Mouse (Mus musculus) MEL (cell line): ENCODE data around the gene Tex2.

Experiments
- CTCF ChIP-seq, 3 experiments: IDR thresholded peaks in 2 of 3; conservative IDR thresholded peaks in 1 of 3; 2 replicates each; pipeline ENCODE4 v1.5.1; 2011 to 2012; ENCODE audit warnings: low read length in 3 of 3, low read depth in 2 of 3, mild to moderate bottlenecking in 2 of 3, improper control_type of control experiment in 1 of 3, inconsistent platforms in 1 of 3, mixed read lengths in 1 of 3, moderate library complexity in 1 of 3; ENCODE audit not compliant: control insufficient read depth in 1 of 3, insufficient read depth in 1 of 3, poor library complexity in 1 of 3, severe bottlenecking in 1 of 3
- E2F4 ChIP-seq: IDR thresholded peaks from 2 replicates; pipeline ENCODE4 v1.6.1; 2011; ENCODE audit warnings: low read depth, low read length, improper control_type of control experiment, borderline replicate concordance
- GABPA ChIP-seq: IDR thresholded peaks from 2 replicates; pipeline ENCODE4 v1.6.1; 2012; ENCODE audit warnings: low read depth, mild to moderate bottlenecking, inconsistent platforms, low read length, improper control_type of control experiment, moderate library complexity
- MAX ChIP-seq: IDR thresholded peaks from 2 replicates; pipeline ENCODE4 v1.6.1; 2011; ENCODE audit warnings: low read length, improper control_type of control experiment
- MAZ ChIP-seq: IDR thresholded peaks from 2 replicates; pipeline ENCODE4 v1.6.1; 2012; ENCODE audit warnings: low read depth, mild to moderate bottlenecking, inconsistent platforms, low read length, improper control_type of control experiment
- MEF2A ChIP-seq: IDR thresholded peaks from 2 replicates; pipeline ENCODE4 v1.6.1; 2014; ENCODE audit warnings: low read depth, mild to moderate bottlenecking, inconsistent platforms, low read length, improper control_type of control experiment; ENCODE audit not compliant: poor library complexity, insufficient replicate concordance, severe bottlenecking; ENCODE audit errors: extremely low read depth
- UBTF ChIP-seq: IDR thresholded peaks from 2 replicates; pipeline ENCODE4 v1.6.1; 2012; ENCODE audit warnings: low read depth, mild to moderate bottlenecking, inconsistent platforms, low read length, improper control_type of control experiment, moderate library complexity, borderline replicate concordance; ENCODE audit not compliant: insufficient read depth
- USF1 ChIP-seq: IDR thresholded peaks from 2 replicates; pipeline ENCODE4 v1.6.1; 2014; ENCODE audit warnings: low read depth, mild to moderate bottlenecking, inconsistent platforms, low read length, improper control_type of control experiment, moderate library complexity

DNA sequence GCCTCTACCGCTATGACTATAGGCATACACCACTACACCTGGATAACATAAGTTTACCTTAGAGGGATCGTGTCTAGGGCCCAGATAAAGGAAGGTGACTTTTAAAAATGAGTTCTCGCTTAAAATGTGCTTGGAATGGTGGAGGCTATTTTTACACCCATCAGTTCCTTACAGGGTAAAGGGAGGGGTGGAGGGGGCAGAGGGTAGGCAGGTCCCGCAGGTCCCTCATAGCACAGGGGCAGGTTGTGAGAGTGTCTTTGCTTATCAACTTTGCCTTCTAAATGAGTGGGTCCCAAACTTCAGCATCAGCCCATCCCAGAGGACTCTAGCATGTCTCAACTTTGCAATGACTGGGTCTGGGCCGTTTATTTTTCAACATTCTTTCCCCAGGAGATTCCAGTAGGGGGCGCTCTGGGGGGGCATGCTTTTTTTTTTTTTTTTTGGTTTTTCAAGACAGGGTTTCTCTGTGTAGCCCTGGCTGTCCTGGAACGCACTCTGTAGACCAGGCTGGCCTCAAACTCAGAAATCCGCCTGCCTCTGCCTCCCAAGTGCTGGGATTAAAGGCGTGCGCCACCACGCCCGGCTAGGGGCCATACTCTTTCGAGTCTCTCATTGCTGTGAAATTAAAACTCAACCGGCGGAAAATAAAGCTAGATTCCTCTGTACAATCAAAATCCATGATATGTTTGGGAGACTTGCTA, 565 bp upstream of the Tex2 start:
- TF ChIP-seq MAZ = peak; percentile 63; the same call in 1 of the 2 replicates
- TF ChIP-seq MAX = no peak
- no peak for TF ChIP-seq USF1
- TF ChIP-seq UBTF = no peak
- no peak for TF ChIP-seq GABPA
- peak; percentile 43 to 66 (median 57); a peak in 5 of 6 replicates for TF ChIP-seq CTCF (IDR thresholded peaks at IDR 0.05 in 2 of 3, conservative IDR thresholded peaks at IDR 0.05 in 1 of 3; ENCODE audit: control insufficient read depth in 1 of 3, insufficient read depth in 1 of 3, low read depth in 2 of 3, low read length in 3 of 3, poor library complexity in 1 of 3, severe bottlenecking in 1 of 3)
- TF ChIP-seq E2F4 = no peak
- no peak for TF ChIP-seq MEF2A
